Mouse (Mus musculus): ENCODE data around the gene Narfl. TPM values are rescaled to one million over a fixed set of nuclear protein-coding genes. Genes with fewer than 3 reads are reported as not detected.
"Not testable (repeated sequence)": the region's sequence is repeated elsewhere in the genome, so short reads cannot be mapped to it uniquely, and the experiment has no call there.

The Narfl gene
- polyA plus RNA-seq (2016; fragmentation: Nextera tagmentation; extraction: Ambion mirVana): 25.1 and 26.8 TPM in 2 replicates

DNA sequence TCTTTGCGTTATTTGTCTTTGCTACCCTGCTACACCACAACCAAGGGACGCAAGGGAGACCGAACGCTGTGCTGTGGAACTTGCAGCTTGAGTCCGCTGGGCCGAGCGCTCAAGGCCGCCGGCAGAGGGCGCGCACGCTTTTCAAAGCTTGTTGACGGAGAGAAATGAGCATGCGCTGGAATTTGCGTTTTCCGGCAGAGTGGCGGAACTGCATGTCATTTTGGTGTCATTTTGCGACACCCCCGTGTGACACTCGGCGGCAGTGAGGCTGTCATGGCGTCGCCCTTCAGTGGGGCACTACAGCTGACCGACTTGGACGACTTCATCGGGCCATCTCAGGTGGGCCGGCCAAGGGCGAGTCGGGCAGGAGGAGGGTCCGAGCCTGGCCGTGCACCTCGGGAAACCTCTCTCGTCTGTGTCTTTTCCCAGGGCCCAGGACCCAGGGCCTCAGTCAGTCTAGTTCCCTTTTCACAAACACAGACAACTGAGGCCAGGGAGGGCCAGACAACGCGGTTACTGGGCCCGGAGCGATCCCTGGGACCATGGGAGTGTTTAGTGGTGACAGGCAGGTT, at the start of gene Narfl:
Narfl (plus strand) TSS at position 228 of the 572 bp plus-strand sequence.
- peak; percentile 83 for ATAC-seq (ENCODE audit: low FRiP score)
- Histone ChIP-seq H3K27me3 (peaks cover 15% of the 10 kb centered on the region; the same call in 1 of the 2 replicates), H3K9ac (peak within 1 kb of the TSS; percentile 83), H3K27ac (no peak within 1 kb of the TSS), H3K4me2 (replicated peaks) (peak within 1 kb of the TSS; percentile 84), H3K36me3 (peaks cover 11% of the 10 kb centered on the region; the same call in 1 of the 2 replicates), H3K4me1 (peaks cover 10% of the 10 kb centered on the region), H3K4me3 (peak within 1 kb of the TSS; percentile 75), H3K9me3 (replicated peaks) (no peaks in the 10 kb centered on the region)
- WGBS: under 1% methylated on average over 37 of the region's 37 CpGs

DNA sequence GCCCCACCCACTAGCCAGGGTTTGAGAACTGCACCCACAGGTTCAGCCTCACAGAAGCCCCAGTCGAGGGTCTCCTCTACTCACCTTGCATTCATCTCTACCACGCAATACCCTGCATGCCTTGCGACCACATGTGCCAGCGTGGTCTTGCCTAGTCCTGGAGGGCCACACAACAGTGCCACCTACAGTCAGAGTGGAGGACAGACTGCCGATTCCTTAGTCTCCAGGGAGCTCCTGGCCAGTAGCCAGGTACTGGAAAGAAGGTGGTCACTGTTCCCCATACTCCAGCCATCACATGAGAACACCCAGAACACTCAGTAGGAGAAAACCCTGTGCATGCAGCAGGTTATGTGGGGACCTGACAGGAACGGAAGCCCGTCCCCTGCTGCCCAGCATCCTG, 49.7 kb upstream of the Narfl start:
- WGBS: 77% methylated on average over 7 of the region's 7 CpGs
- H3K4me2 ChIP-seq (replicated peaks): no peak overlapping the region
- H3K27me3 ChIP-seq: no peaks in the 10 kb centered on the region
- no peak for ATAC-seq (ENCODE audit: low FRiP score)
- no peak overlapping the region for H3K9ac ChIP-seq
- peaks cover 28% of the 10 kb centered on the region for H3K4me1 ChIP-seq
- no peaks in the 10 kb centered on the region for H3K9me3 ChIP-seq (replicated peaks)
- H3K36me3 ChIP-seq: peaks cover 31% of the 10 kb centered on the region
- no peak overlapping the region for H3K27ac ChIP-seq
- no peak overlapping the region for H3K4me3 ChIP-seq

DNA sequence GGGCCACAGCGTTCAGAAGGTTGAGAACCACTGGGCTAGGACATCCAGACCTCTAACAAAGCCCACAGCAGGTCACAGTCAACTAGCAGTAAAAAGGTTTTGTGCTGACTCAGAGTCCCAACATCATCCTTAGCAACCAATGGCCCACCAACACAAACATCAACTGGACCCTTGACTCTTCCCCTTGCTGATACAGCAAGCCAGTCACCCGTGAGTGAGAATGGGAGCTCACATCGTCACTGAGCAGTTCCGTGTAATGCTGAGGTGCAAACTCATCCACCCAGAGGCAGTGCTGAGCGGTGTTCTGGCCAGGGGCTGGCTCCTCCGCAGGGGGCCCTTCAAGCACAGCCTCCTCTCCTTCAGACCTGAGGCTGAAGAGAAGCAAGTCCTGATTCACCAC, 48.3 kb upstream of the Narfl start:
- no peak overlapping the region for H3K4me3 ChIP-seq
- no peaks in the 10 kb centered on the region for H3K27me3 ChIP-seq
- peaks cover 21% of the 10 kb centered on the region for H3K36me3 ChIP-seq
- H3K4me2 ChIP-seq (replicated peaks): no peak overlapping the region
- H3K4me1 ChIP-seq: peaks cover 30% of the 10 kb centered on the region
- ATAC-seq (ENCODE audit: low FRiP score): no peak
- H3K9me3 ChIP-seq (replicated peaks): no peaks in the 10 kb centered on the region
- no peak overlapping the region for H3K9ac ChIP-seq
- no peak overlapping the region for H3K27ac ChIP-seq
- WGBS: 85% methylated on average over 6 of the region's 6 CpGs

DNA sequence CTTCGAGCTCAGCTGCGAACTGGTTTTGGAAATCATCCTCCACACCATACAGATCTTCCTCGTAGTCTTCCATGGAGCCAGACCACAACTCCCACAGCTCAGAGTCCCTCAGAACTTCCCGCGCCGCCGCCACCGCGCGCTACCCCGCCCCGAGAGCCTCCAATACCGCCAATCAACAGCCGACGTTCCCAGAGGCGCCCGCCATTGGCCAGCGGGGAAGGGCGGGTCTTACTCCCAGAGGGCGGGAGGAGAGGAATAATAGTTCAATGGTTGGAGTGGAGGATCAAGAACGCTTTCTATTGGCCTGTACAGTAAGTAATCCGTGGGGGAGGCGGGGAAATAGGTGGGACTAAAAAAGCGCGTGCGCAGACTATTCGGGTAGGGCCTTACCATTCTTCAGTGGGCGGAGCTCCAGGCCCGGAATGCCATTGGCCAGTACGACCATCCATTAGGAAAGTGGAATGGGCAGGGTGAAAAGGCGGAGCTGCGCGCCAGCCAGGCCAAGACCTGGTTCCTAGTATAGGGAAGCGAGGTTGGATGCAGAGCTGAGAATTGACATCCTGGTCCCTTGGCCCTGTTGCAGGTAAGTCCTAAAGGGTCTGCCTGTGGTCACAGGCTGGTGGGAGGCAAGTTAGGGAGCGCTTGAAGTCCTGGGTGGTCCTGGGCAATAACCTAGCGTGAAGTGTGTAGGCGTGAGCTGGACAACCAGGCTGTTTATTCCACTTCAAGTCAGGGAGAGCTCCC, 46.1 kb upstream of the Narfl start, which contains the start of the genes Chtf18 and Rpusd1:
Chtf18 (minus strand) TSS at position 155 of the 744 bp plus-strand sequence.
Rpusd1 (plus strand) TSS at position 406 of the 744 bp plus-strand sequence.
- Histone ChIP-seq H3K9ac (peak within 1 kb of the TSS; percentile 87), H3K36me3 (peaks cover 3% of the 10 kb centered on the region; the same call in 1 of the 2 replicates), H3K4me2 (replicated peaks) (peak within 1 kb of the TSS; percentile 97), H3K4me3 (peak within 1 kb of the TSS; percentile 62), H3K9me3 (replicated peaks) (no peaks in the 10 kb centered on the region), H3K27me3 (no peaks in the 10 kb centered on the region), H3K27ac (no peak within 1 kb of the TSS; the same call in 1 of the 2 replicates), H3K4me1 (peaks cover 30% of the 10 kb centered on the region)
- ATAC-seq (ENCODE audit: low FRiP score): peak; percentile 98
- WGBS: under 1% methylated on average over 37 of the region's 37 CpGs

DNA sequence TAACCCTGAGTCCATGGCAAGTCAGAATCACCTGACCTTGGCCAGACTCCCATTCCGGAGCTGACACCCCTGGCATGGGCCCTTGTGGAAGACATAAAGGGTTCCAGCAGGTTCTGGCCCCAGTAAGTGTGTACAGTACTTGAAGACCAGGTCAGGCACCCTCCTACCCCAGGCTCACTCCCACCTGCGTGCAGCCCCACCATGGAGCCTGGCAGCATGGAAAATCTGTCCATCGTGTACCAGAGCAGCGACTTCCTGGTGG, 45.6 kb upstream of the Narfl start:
- Histone ChIP-seq H3K9me3 (replicated peaks) (no peaks in the 10 kb centered on the region), H3K27ac (no peak overlapping the region; the same call in 1 of the 2 replicates), H3K4me2 (replicated peaks) (peak overlapping the region; percentile 97), H3K4me1 (peaks cover 30% of the 10 kb centered on the region), H3K9ac (peak overlapping the region; percentile 87), H3K36me3 (0 out of 2 replicates have a peak, but pooled peaks cover 3% of the 10 kb centered on the region), H3K27me3 (no peaks in the 10 kb centered on the region), H3K4me3 (peak overlapping the region; percentile 62)
- no peak; the same call in 1 of the 2 replicates for ATAC-seq (ENCODE audit: low FRiP score)
- WGBS: 23% methylated on average over 4 of the region's 4 CpGs

DNA sequence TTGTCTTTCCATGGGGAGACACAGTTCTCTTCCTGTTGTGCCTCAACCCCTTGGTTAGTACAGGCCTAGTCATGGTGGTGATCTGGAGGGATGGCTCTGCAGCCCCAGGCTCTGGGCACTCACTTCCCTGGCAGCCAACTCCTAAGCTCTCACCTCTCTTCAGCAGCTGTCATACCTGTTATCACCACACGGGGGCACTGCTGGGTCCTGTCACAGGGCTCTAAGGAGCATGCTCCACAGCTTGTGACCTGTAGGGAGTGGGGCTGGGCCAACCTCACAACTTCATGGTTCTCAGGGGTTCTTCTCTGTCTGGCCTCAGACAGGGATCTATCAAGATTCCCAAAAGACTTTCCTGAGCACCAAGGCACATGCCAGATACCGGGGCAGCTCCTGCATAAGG, 41.5 kb upstream of the Narfl start:
- Histone ChIP-seq H3K27me3 (no peaks in the 10 kb centered on the region), H3K27ac (no peak overlapping the region), H3K4me3 (no peak overlapping the region), H3K4me1 (peaks cover 13% of the 10 kb centered on the region), H3K9ac (no peak overlapping the region), H3K36me3 (0 out of 2 replicates have a peak, but pooled peaks cover 3% of the 10 kb centered on the region), H3K9me3 (replicated peaks) (no peaks in the 10 kb centered on the region), H3K4me2 (replicated peaks) (no peak overlapping the region)
- 9% methylated on average over 2 of the region's 2 CpGs for WGBS
- ATAC-seq (ENCODE audit: low FRiP score): no peak

DNA sequence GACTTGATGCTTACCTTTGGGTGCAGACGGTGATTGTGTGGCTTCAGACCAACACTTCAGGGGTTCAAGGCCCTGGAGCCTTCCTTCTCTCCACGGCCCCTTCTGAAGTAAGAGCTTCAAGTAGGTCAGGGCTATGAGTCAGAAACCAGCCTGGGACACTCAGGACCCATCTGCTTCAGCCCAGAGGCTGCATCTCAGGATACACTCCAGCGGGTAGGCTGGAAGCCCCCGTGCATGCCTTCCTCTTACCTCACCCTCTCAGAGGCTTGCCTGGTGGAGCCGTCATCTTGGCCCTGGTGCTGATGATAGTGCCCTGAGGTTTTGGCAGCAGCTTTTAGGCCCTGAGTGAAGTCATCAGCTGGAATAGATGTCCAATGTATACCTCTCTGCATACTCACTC, 38.3 kb upstream of the Narfl start:
- no peaks in the 10 kb centered on the region for H3K9me3 ChIP-seq (replicated peaks)
- H3K27ac ChIP-seq: no peak overlapping the region
- no peaks in the 10 kb centered on the region for H3K27me3 ChIP-seq
- H3K4me3 ChIP-seq: no peak overlapping the region
- H3K4me2 ChIP-seq (replicated peaks): no peak overlapping the region
- WGBS: 80% methylated on average over 5 of the region's 5 CpGs
- no peak for ATAC-seq (ENCODE audit: low FRiP score)
- H3K36me3 ChIP-seq: 0 out of 2 replicates have a peak, but pooled peaks cover 2% of the 10 kb centered on the region
- no peak overlapping the region for H3K9ac ChIP-seq
- no peaks in the 10 kb centered on the region for H3K4me1 ChIP-seq

DNA sequence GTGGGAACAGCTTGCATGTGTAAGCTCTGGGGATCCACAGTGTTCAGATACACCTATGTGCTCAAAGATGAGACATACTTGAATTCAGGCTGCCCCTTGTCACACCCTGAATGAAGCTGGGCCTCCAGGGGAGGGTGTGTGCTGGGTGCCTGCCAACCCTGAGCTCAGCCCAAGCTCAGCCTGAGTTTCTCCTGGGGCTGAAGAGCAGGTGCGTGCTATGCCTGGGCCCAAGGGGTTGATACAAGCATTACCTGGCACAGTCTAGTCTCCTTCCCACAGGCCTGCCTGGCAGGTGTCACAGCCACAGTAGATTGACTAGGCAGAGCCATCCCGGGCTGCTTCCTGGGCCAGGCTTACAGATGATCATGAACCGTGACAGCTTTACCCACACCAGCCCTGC, 37.8 kb upstream of the Narfl start, which contains the start of gene Mslnl:
Mslnl (plus strand) TSS at position 298 of the 400 bp plus-strand sequence.
- no peak within 1 kb of the TSS for H3K9ac ChIP-seq
- no peak for ATAC-seq (ENCODE audit: low FRiP score)
- no peak within 1 kb of the TSS for H3K27ac ChIP-seq
- 85% methylated on average over 3 of the region's 3 CpGs for WGBS
- H3K4me2 ChIP-seq (replicated peaks): no peak within 1 kb of the TSS
- no peaks in the 10 kb centered on the region for H3K27me3 ChIP-seq
- H3K4me3 ChIP-seq: no peak within 1 kb of the TSS
- no peaks in the 10 kb centered on the region for H3K4me1 ChIP-seq
- no peaks in the 10 kb centered on the region for H3K36me3 ChIP-seq
- no peaks in the 10 kb centered on the region for H3K9me3 ChIP-seq (replicated peaks)

DNA sequence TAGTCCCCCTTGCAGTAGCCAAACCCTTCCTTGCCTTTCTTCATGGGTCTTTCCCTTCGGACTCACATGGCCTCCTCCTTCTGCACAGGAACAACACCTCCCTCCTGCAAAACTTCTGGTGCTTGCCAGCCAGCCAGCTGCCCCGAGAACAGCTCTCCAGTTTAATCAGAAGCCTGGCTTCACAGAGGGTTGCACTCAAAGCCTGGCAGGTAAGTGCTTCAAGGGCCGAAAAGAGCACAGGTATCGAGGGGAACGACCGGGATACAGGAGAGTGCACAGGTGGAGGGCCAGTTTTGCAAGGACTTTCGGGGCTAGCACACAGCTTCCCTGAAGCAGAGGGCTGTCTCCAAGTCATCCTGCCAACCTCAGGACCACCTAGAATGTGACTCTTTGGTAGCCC, 34.7 kb upstream of the Narfl start:
- Histone ChIP-seq H3K27ac (no peak overlapping the region), H3K27me3 (no peaks in the 10 kb centered on the region; the same call in 1 of the 2 replicates), H3K9me3 (replicated peaks) (no peaks in the 10 kb centered on the region), H3K4me3 (no peak overlapping the region), H3K36me3 (no peaks in the 10 kb centered on the region), H3K4me1 (no peaks in the 10 kb centered on the region), H3K4me2 (replicated peaks) (no peak overlapping the region), H3K9ac (no peak overlapping the region)
- no peak for ATAC-seq (ENCODE audit: low FRiP score)
- 85% methylated on average over 7 of the region's 7 CpGs for WGBS

DNA sequence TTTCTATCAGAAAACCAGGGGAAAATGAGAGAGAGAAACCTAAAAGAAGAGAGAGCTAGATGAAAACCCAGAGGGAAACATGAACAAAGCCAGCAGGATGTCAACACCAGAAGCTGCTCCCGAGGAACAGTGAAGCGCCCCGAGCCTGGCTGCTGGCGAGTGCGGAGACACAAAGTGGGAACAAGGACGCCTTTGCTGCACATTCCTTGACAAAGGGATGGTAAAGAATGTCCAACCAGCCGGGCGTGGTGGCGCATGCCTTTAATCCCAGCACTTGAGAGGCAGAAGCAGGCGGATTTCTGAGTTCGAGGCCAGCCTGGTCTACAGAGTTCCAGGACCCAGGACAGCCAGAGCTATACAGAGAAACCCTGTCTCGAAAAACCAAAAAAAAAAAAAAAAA, 32.1 kb upstream of the Narfl start:
- H3K9me3 ChIP-seq (replicated peaks); H3K9ac ChIP-seq; H3K27me3 ChIP-seq; H3K4me2 ChIP-seq (replicated peaks); H3K36me3 ChIP-seq; ATAC-seq (ENCODE audit: low FRiP score); H3K4me1 ChIP-seq; H3K4me3 ChIP-seq; H3K27ac ChIP-seq: not testable (repeated sequence)
- 71% methylated on average over 12 of the region's 12 CpGs for WGBS

DNA sequence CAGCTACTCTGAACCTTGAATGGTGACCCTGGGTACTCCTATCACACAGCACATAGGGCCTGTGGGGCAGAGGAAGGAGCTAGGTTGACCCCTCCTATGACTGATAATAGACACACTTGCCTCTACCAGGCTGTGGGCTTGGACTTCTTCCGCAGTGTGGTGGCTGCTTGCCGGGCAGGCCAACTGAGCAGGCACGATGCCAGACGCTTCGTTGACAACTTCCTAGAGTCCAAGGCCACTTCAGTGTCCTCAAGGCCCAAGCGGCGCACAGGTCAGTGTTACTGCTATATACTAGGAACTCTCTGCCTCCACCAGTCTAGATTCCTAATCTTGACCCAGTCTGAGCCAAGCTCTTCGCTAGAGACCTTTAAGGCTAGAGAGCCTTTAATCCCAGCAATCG, 29.7 kb upstream of the Narfl start:
- H3K9ac ChIP-seq: no peak overlapping the region
- ATAC-seq (ENCODE audit: low FRiP score): no peak
- H3K4me1 ChIP-seq: no peaks in the 10 kb centered on the region
- no peak overlapping the region for H3K4me2 ChIP-seq (replicated peaks)
- H3K27ac ChIP-seq: no peak overlapping the region
- H3K4me3 ChIP-seq: no peak overlapping the region
- no peaks in the 10 kb centered on the region for H3K36me3 ChIP-seq
- 89% methylated on average over 9 of the region's 9 CpGs for WGBS
- no peaks in the 10 kb centered on the region for H3K9me3 ChIP-seq (replicated peaks)
- H3K27me3 ChIP-seq: peaks cover 3% of the 10 kb centered on the region; the same call in 1 of the 2 replicates

DNA sequence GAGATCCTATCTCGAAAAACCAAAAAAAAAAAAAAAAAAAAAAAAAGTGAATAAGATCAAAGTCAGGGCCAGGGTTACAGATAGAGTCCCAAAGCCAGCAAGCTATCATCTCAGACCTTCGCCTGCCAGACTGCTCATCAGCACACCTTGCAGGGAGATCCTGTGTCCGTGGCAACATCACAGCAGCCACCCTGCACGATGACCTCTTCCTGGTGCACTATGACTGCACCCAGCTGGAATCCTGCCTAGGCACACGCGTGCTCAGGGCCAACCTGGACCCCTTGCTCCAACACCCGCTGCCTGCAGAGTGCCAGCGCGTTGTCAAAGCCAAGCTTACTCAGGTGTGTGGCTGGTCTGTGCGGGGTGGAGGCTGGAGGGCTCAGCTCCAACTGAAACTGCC, 29.3 kb upstream of the Narfl start:
- no peak overlapping the region for H3K4me3 ChIP-seq
- ATAC-seq (ENCODE audit: low FRiP score): no peak
- H3K9me3 ChIP-seq (replicated peaks): no peaks in the 10 kb centered on the region
- H3K4me1 ChIP-seq: no peaks in the 10 kb centered on the region
- H3K9ac ChIP-seq: no peak overlapping the region
- H3K27me3 ChIP-seq: peaks cover 3% of the 10 kb centered on the region; the same call in 1 of the 2 replicates
- no peak overlapping the region for H3K4me2 ChIP-seq (replicated peaks)
- no peak overlapping the region for H3K27ac ChIP-seq
- 79% methylated on average over 10 of the region's 10 CpGs for WGBS
- no peaks in the 10 kb centered on the region for H3K36me3 ChIP-seq

All from hindbrain, embryonic 12.5 days (tissue).